Mouse (Mus musculus) neural tube, embryonic 11.5 days (tissue): ENCODE results near the gene Tbcb. TPM values are rescaled to one million over a fixed set of nuclear protein-coding genes. Genes with fewer than 3 reads are reported as not detected.
A peak's percentile ranks its signal among the peaks of the same experiment; 100 is the strongest.

ENCODE experiments used
- ATAC-seq: fragments of 200-750 bp; cut with Nextera tagmentation; 2 replicates; pipeline ENCODE4 v1.8.0; 2017; ENCODE audit warnings: moderate number of reproducible peaks, mild to moderate bottlenecking, moderate TSS enrichment, moderate library complexity; ENCODE audit not compliant: insufficient read depth, low FRiP score, low TSS enrichment
- DNase-seq: peaks from one replicate; pipeline ENCODE4 v3.0.0-alpha.2; 2015; ENCODE audit warnings: low spot score
- H3K27ac ChIP-seq: fragments of 300-500 bp; sonication (generic); 2 replicates; pipeline ENCODE4 v1.5.1; 2014; ENCODE audit warnings: low read depth, mild to moderate bottlenecking, low read length
- H3K27me3 ChIP-seq: fragments of 300-500 bp; sonication (generic); 2 replicates; pipeline ENCODE4 v1.6.1; 2014; ENCODE audit warnings: mild to moderate bottlenecking, low read length, mixed read lengths; ENCODE audit not compliant: control insufficient read depth, insufficient read depth
- H3K36me3 ChIP-seq: fragments of 300-500 bp; sonication (generic); 2 replicates; pipeline ENCODE4 v1.6.1; 2014; ENCODE audit warnings: mild to moderate bottlenecking, low read length, moderate library complexity, mixed read lengths; ENCODE audit not compliant: control insufficient read depth, insufficient read depth
- H3K4me1 ChIP-seq: fragments of 300-500 bp; sonication (generic); 2 replicates; pipeline ENCODE4 v1.6.1; 2014; ENCODE audit warnings: low read length, mixed read lengths; ENCODE audit not compliant: control insufficient read depth, insufficient read depth
- H3K4me2 ChIP-seq: fragments of 300-500 bp; sonication (generic); 2 replicates; pipeline ENCODE4 v1.6.1; 2014; ENCODE audit warnings: low read depth, mild to moderate bottlenecking, moderate library complexity
- H3K4me3 ChIP-seq: fragments of 300-500 bp; sonication (generic); 2 replicates; pipeline ENCODE4 v1.5.1; 2014; ENCODE audit warnings: low read depth, low read length
- H3K9ac ChIP-seq: fragments of 300-500 bp; sonication (generic); 2 replicates; pipeline ENCODE4 v1.6.1; 2014; ENCODE audit warnings: mild to moderate bottlenecking, low read length
- H3K9me3 ChIP-seq: fragments of 300-500 bp; sonication (generic); 2 replicates; pipeline ENCODE4 v1.6.1; 2016; ENCODE audit warnings: low read length; ENCODE audit not compliant: control insufficient read depth
- WGBS: fragments of 180-500 bp; shearing (Covaris S2); extraction: QIAGEN DNeasy Blood & Tissue Kit; methylation state at CpG from one replicate; pipeline ENCODE4 v1.1.7; 2014; 5-methylcytosine and 5-hydroxymethylcytosine counted together
- polyA plus RNA-seq: library from polyadenylated mRNA; unstranded; fragments of >200 nt; fragmentation: Nextera tagmentation; extraction: Ambion mirVana; gene quantifications from 2 replicates; pipeline ENCODE4 v1.2.1, GENCODE M21; 2014

The Tbcb gene
- 268 and 302 TPM in 2 replicates for polyA plus RNA-seq

GRCm38 (mm10) chr7:30231669-30232454 is at the start of gene Tbcb, which contains the start of gene Polr2i:
Gene Tbcb (minus strand): TSS chr7:30232272.
Gene Polr2i (plus strand): TSS chr7:30231948.
- Histone ChIP-seq H3K9me3 (no peaks in the 10 kb centered on the region), H3K4me3 (peak within 1 kb of the TSS; percentile 74), H3K36me3 (peaks cover 9% of the 10 kb centered on the region), H3K27me3 (no peaks in the 10 kb centered on the region), H3K9ac (peak within 1 kb of the TSS; percentile 73), H3K27ac (peak within 1 kb of the TSS; percentile 81), H3K4me1 (peaks cover 10% of the 10 kb centered on the region), H3K4me2 (peak within 1 kb of the TSS; percentile 73)
- under 1% methylated on average over 67 of the region's 67 CpGs for WGBS
- ATAC-seq, result peak; percentile 96
- DNase-seq, result peak; percentile 97

- H3K9me3 ChIP-seq, result no peaks in the 10 kb centered on the region
- no peak for DNase-seq
- no peak overlapping the region for H3K4me3 ChIP-seq
- H3K27ac ChIP-seq, result no peak overlapping the region
- H3K27me3 ChIP-seq, result no peaks in the 10 kb centered on the region
- WGBS, result 78% methylated on average over 4 of the region's 4 CpGs
- H3K36me3 ChIP-seq, result no peaks in the 10 kb centered on the region
- H3K9ac ChIP-seq, result no peak overlapping the region
- ATAC-seq, result no peak
- H3K4me2 ChIP-seq, result no peak overlapping the region
- H3K4me1 ChIP-seq, result peaks cover 5% of the 10 kb centered on the region
These were observed 49.5 kb upstream of the Tbcb start for GRCm38 (mm10) chr7:30281522-30281921.

DNA sequence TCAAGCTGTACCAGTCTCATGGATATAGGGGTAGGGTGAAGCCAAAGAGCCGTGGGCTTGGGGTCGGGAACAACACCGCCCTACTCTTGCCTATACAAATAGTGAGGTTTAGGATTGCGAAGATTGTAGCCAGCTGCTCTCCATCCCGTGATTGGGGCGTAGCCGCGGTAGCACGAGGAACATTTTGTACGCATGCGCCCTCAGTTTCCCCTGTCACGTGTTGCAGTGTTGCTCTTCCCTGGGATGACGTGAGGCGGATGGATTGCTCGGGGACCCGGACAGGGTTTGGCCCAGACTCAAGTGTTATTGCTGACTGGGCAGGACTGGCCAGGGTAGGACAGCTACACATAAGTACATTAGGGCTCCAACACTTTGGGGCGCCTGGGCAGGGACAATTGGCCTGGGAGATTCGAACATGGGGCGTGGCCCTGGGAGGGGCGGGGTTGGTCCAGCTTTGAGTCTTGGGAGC is 48.6 kb upstream of the Tbcb start:
- Histone ChIP-seq H3K4me3 (peak overlapping the region; percentile 58), H3K4me1 (peaks cover 5% of the 10 kb centered on the region), H3K9me3 (no peaks in the 10 kb centered on the region), H3K27me3 (no peaks in the 10 kb centered on the region), H3K27ac (peak overlapping the region; percentile 94), H3K9ac (peak overlapping the region; percentile 42), H3K4me2 (peak overlapping the region; percentile 85), H3K36me3 (no peaks in the 10 kb centered on the region)
- WGBS, result under 1% methylated on average over 20 of the region's 20 CpGs
- peak; percentile 86 for DNase-seq
- ATAC-seq, result peak; percentile 81

DNA sequence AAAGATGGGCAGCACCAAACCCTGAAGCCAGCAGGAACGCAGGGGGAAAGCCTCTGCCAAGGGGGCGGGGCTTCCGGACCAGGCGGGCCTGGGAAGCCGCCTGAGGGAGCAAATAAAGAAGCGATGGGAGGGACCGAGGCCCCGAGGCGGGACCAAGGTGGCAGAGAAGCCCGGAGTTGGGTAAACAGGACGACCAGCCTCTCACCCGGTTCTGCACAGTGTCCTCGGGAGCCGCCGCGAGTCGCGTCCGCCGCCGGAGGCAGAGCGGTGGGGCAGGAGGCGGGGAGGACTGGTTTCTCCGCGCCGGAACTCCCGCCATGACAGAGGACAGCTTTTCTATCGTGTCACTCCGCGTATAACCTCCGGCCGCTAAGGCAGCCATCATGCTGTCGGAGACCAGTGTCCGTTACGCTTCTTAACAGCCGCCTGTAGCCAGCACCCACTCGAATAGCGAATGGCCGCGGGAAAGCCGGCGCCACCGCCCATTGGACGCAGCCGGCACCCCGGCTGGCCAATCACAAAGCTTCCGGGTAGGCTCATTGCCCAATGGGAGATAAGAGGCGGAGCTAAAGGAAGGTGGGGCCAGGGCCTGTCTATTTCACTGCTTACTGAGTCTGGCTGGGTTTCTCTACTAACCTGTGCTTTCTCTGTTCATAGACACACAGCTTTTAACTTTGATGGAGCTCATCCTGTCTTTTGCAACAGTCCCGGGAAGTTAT is 48.0 kb upstream of the Tbcb start, which contains the start of the genes Thap8 and Wdr62:
Thap8 (plus strand) TSS at position 144 of the 719 bp plus-strand sequence.
Wdr62 (minus strand) TSS at position 469 of the 719 bp plus-strand sequence.
- Histone ChIP-seq H3K9me3 (no peaks in the 10 kb centered on the region), H3K36me3 (no peaks in the 10 kb centered on the region), H3K9ac (peak within 1 kb of the TSS; percentile 47), H3K27ac (peak within 1 kb of the TSS; percentile 94), H3K27me3 (no peaks in the 10 kb centered on the region), H3K4me2 (peak within 1 kb of the TSS; percentile 85), H3K4me1 (peaks cover 5% of the 10 kb centered on the region), H3K4me3 (peak within 1 kb of the TSS; percentile 58)
- peak; percentile 95 for ATAC-seq
- under 1% methylated on average over 49 of the region's 49 CpGs for WGBS
- DNase-seq, result peak; percentile 94

GRCm38 (mm10) chr7:30279536-30279935 is 47.5 kb upstream of the Tbcb start:
- no peaks in the 10 kb centered on the region for H3K36me3 ChIP-seq
- peak overlapping the region; percentile 85 for H3K4me2 ChIP-seq
- peak overlapping the region; percentile 58 for H3K4me3 ChIP-seq
- H3K27me3 ChIP-seq, result no peaks in the 10 kb centered on the region
- ATAC-seq, result 0 out of 2 replicates have a peak, but pooled peaks have one; percentile 9
- DNase-seq, result no peak
- no peaks in the 10 kb centered on the region for H3K9me3 ChIP-seq
- peaks cover 5% of the 10 kb centered on the region for H3K4me1 ChIP-seq
- H3K27ac ChIP-seq, result peak overlapping the region; percentile 94; the same call in 1 of the 2 replicates
- WGBS, result 0% methylated on average over 6 of the region's 6 CpGs
- H3K9ac ChIP-seq, result peak overlapping the region; percentile 47

- Histone ChIP-seq H3K4me2 (peak overlapping the region; percentile 85), H3K36me3 (no peaks in the 10 kb centered on the region), H3K9me3 (no peaks in the 10 kb centered on the region), H3K27me3 (no peaks in the 10 kb centered on the region), H3K27ac (no peak overlapping the region), H3K9ac (no peak overlapping the region), H3K4me1 (peaks cover 5% of the 10 kb centered on the region), H3K4me3 (peak overlapping the region; percentile 58; the same call in 1 of the 2 replicates)
- ATAC-seq, result no peak
- no peak for DNase-seq
- WGBS, result 56% methylated on average over 2 of the region's 2 CpGs
These were observed 46.8 kb upstream of the Tbcb start for GRCm38 (mm10) chr7:30278911-30279310.

DNA sequence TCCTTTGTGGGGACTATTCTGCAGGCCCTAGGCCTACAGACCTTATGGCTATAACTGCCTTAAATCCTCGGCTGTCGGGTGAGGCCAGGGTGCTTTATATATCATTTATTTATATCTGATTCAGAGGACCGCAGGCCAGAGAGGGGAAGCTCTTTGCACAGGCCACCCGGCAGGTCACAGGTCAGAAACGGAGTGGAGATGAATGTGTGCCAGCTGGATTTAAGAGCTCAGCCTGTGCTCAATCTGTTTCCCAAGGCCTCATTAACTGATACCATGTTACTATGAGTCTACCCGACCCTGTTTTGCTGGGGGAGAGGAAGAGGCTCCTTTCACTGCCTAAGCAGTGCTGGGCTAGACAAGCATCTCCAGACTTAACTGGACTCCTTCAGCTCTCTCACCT is 42.3 kb upstream of the Tbcb start:
- no peak overlapping the region for H3K4me2 ChIP-seq
- 81% methylated on average over 6 of the region's 6 CpGs for WGBS

GRCm38 (mm10) chr7:30269641-30270040 is 37.6 kb upstream of the Tbcb start:
- DNase-seq (no peak), ATAC-seq (no peak)
- WGBS, result 92% methylated on average over 4 of the region's 4 CpGs
- Histone ChIP-seq H3K27ac (no peak overlapping the region), H3K4me1 (no peaks in the 10 kb centered on the region), H3K4me2 (no peak overlapping the region), H3K36me3 (peaks cover 2% of the 10 kb centered on the region; the same call in 1 of the 2 replicates), H3K9me3 (no peaks in the 10 kb centered on the region), H3K9ac (no peak overlapping the region), H3K4me3 (no peak overlapping the region), H3K27me3 (no peaks in the 10 kb centered on the region)

More for the DNA sequence above, 42.3 kb upstream of the Tbcb start:
- H3K9me3 ChIP-seq, result no peaks in the 10 kb centered on the region
- no peaks in the 10 kb centered on the region; the same call in 1 of the 2 replicates for H3K36me3 ChIP-seq
- peaks cover 3% of the 10 kb centered on the region; the same call in 1 of the 2 replicates for H3K4me1 ChIP-seq
- no peak overlapping the region for H3K9ac ChIP-seq
- no peak overlapping the region for H3K4me3 ChIP-seq
- H3K27me3 ChIP-seq, result no peaks in the 10 kb centered on the region
- no peak for DNase-seq
- ATAC-seq, result no peak
- no peak overlapping the region for H3K27ac ChIP-seq
